Mouse (Mus musculus) ES-E14 (cell line): ENCODE results near the gene Ckb. TPM values are rescaled to one million over a fixed set of nuclear protein-coding genes. Genes with fewer than 3 reads are reported as not detected.
A peak's percentile ranks its signal among the peaks of the same experiment; 100 is the strongest.

Source experiments
- DNase-seq: peaks from one replicate; pipeline ENCODE4 v3.0.0-alpha.2; 2013; ENCODE audit warnings: low read depth, low spot score
- H3K27ac ChIP-seq: 2 replicates; pipeline ENCODE4 v1.5.1; 2012; ENCODE audit warnings: low read depth, mild to moderate bottlenecking, low read length, moderate library complexity, mixed read lengths; ENCODE audit not compliant: poor library complexity, insufficient read depth, severe bottlenecking
- H3K36me3 ChIP-seq: 2 replicates; pipeline ENCODE4 v1.6.1; 2012; ENCODE audit warnings: mild to moderate bottlenecking, low read length, moderate library complexity, mixed read lengths; ENCODE audit not compliant: control insufficient read depth, poor library complexity, insufficient read depth, severe bottlenecking
- H3K4me1 ChIP-seq, 2 experiments: fragments of 150-350 bp in 1 of 2; sonication (generic) in 1 of 2; 2 replicates each; pipeline ENCODE4 v1.6.1; 2012; ENCODE audit warnings: low read length in 2 of 2, mild to moderate bottlenecking in 1 of 2, mixed read lengths in 1 of 2; ENCODE audit not compliant: control insufficient read depth in 2 of 2, insufficient read depth in 2 of 2, poor library complexity in 1 of 2
- H3K4me3 ChIP-seq, 2 experiments: fragments of 150-350 bp in 1 of 2; sonication (generic) in 1 of 2; 2 replicates each; pipeline ENCODE4 v1.5.1; 2012; ENCODE audit warnings: low read length in 2 of 2, low read depth in 1 of 2, mild to moderate bottlenecking in 1 of 2, mixed read lengths in 1 of 2; ENCODE audit not compliant: insufficient read depth in 1 of 2, poor library complexity in 1 of 2, severe bottlenecking in 1 of 2
- H3K9ac ChIP-seq: 2 replicates; pipeline ENCODE4 v1.6.1; 2012; ENCODE audit warnings: low read depth, mild to moderate bottlenecking, low read length, mixed read lengths; ENCODE audit not compliant: poor library complexity, insufficient read depth, severe bottlenecking
- H3K9me3 ChIP-seq: fragments of 150-350 bp; sonication (generic); 2 replicates; pipeline ENCODE4 v1.6.1; 2012; ENCODE audit warnings: low read depth, mild to moderate bottlenecking, low read length; ENCODE audit not compliant: control insufficient read depth, insufficient read depth
- CHD2 ChIP-seq: IDR thresholded peaks from 2 replicates; pipeline ENCODE4 v1.6.1; 2014; ENCODE audit warnings: mild to moderate bottlenecking, low read depth, low read length, inconsistent platforms
- HCFC1 ChIP-seq: IDR thresholded peaks from 2 replicates; pipeline ENCODE4 v1.6.1; 2012; ENCODE audit warnings: low read length, inconsistent platforms, borderline replicate concordance; ENCODE audit not compliant: insufficient read depth
- MAFK ChIP-seq: IDR thresholded peaks from 2 replicates; pipeline ENCODE4 v1.6.1; 2014; ENCODE audit warnings: mild to moderate bottlenecking, low read depth, low read length, inconsistent platforms; ENCODE audit not compliant: insufficient read depth
- ZC3H11A ChIP-seq: IDR thresholded peaks from 2 replicates; pipeline ENCODE4 v1.6.1; 2012; ENCODE audit warnings: low read depth, mild to moderate bottlenecking, inconsistent platforms, low read length, borderline replicate concordance
- ZNF384 ChIP-seq: IDR thresholded peaks from 2 replicates; pipeline ENCODE4 v1.6.1; 2012; ENCODE audit warnings: low read depth, low read length, inconsistent platforms
- in situ Hi-C, 2 experiments: fragments of 600-800 bp; cut with MboI; formaldehyde crosslinking; loops; one replicate each; pipeline ENCODE4 v1.15.1; 2025; ENCODE audit warnings: low sequenced_read_pairs in 2 of 2, inconsistent platforms in 1 of 2; ENCODE audit not compliant: unreplicated experiment in 2 of 2
- total RNA-seq: library from RNA; depleted of rRNA; stranded (reverse); fragments of 300-350 nt; gene quantifications from 2 replicates; pipeline ENCODE4 v1.2.3, GENCODE M21; 2012

Gene Ckb
- total RNA-seq, 1 experiment, result 353 TPM

GRCm38 (mm10) chr12:111704609-111705008 lies 32.5 kb upstream of the Ckb start:
- peak; percentile 51 for DNase-seq
- Histone ChIP-seq H3K9ac (no peak overlapping the region), H3K36me3 (no peaks in the 10 kb centered on the region; the same call in 1 of the 2 replicates), H3K27ac (no peak overlapping the region), H3K9me3 (no peaks in the 10 kb centered on the region), H3K4me1 (peaks cover 0 to 11% of the 10 kb centered on the region in 2 experiments; a peak in 1 of 4 replicates), H3K4me3 (no peak overlapping the region)
- in situ Hi-C loops, result no loop called here
- no peak for TF ChIP-seq ZC3H11A
- no peak for TF ChIP-seq HCFC1
- TF ChIP-seq ZNF384, result no peak
- TF ChIP-seq MAFK, result no peak
- no peak for TF ChIP-seq CHD2

GRCm38 (mm10) chr12:111703301-111703700 lies 31.2 kb upstream of the Ckb start:
- Histone ChIP-seq H3K9me3 (no peaks in the 10 kb centered on the region), H3K4me1 (peaks cover 0 to 11% of the 10 kb centered on the region in 2 experiments; a peak in 1 of 4 replicates), H3K9ac (no peak overlapping the region), H3K27ac (no peak overlapping the region), H3K36me3 (no peaks in the 10 kb centered on the region), H3K4me3 (no peak overlapping the region)
- no peak for DNase-seq
- TF ChIP-seq CHD2 (no peak), ZC3H11A (no peak), ZNF384 (no peak), MAFK (no peak), HCFC1 (no peak)
- in situ Hi-C loops, result no loop called here

- Histone ChIP-seq H3K4me1 (peaks cover 0 to 10% of the 10 kb centered on the region in 2 experiments; a peak in 1 of 4 replicates), H3K9me3 (no peaks in the 10 kb centered on the region), H3K27ac (no peak overlapping the region), H3K36me3 (no peaks in the 10 kb centered on the region), H3K9ac (no peak overlapping the region), H3K4me3 (no peak overlapping the region)
- TF ChIP-seq MAFK (no peak), ZC3H11A (no peak), ZNF384 (no peak), CHD2 (no peak), HCFC1 (no peak)
- in situ Hi-C loops, result no loop called here
- no peak for DNase-seq
Observed at GRCm38 (mm10) chr12:111700920-111701458, 28.9 kb upstream of the Ckb start.

- Histone ChIP-seq H3K9me3 (no peaks in the 10 kb centered on the region), H3K4me3 (no peak overlapping the region), H3K9ac (no peak overlapping the region), H3K36me3 (no peaks in the 10 kb centered on the region), H3K27ac (no peak overlapping the region), H3K4me1 (peaks cover 2 to 10% of the 10 kb centered on the region in 2 experiments; a peak in 2 of 4 replicates)
- in situ Hi-C loops, result no loop called here
- TF ChIP-seq HCFC1 (no peak), ZNF384 (no peak), CHD2 (no peak), MAFK (no peak), ZC3H11A (no peak)
- DNase-seq, result no peak
Observed at GRCm38 (mm10) chr12:111699542-111699941, 27.4 kb upstream of the Ckb start.
